In genomic region chr19:36634771-36635170, GRCm38 (mm10) we compare ENCODE assay signal across 27 mouse cellular contexts.
DNase-seq lines count a peak whose midpoint lies in the region; ATAC-seq and TF ChIP-seq lines count a peak whose summit lies in the region.
"Had no signal": no experiment of that assay in that cellular context is flagged by ENCODE, and none has a peak within 500 bp of the region (broad histone marks: within the 10 kb centered on the region; RNA-seq: fewer than 3 reads in every experiment).

No protein-coding gene starts in this region.

- no peak for TF ChIP-seq POLR2A in liver, adult 2 months (IDR thresholded peaks at IDR 0.05; ENCODE audit: extremely low read depth, insufficient read depth, low read length)

- DNase-seq in liver, adult 2 months (ENCODE audit: extremely low read depth, low read depth, low spot score): peak; percentile 99
- no peak for DNase-seq in liver, embryonic 11.5 days (ENCODE audit: low spot score)
- peak; percentile 14 for DNase-seq in midbrain, postnatal 0 days (ENCODE audit: low spot score)
- peak; percentile 63 for DNase-seq in gonadal fat pad, adult 2 months (ENCODE audit: low read depth)
- DNase-seq in spleen, adult 18-20 months: no peak
- DNase-seq in spleen, adult 12 weeks (ENCODE audit: low spot score): no peak
- DNase-seq: adrenal gland, postnatal 14 days; cerebellum, adult 8-10 months; cerebellum, postnatal 25 days; gastrocnemius, postnatal 10 days; heart, postnatal 14 days; kidney, adult 2 months; kidney, postnatal 36 days; lung, postnatal 14 days; right cerebral cortex, postnatal 4 days; thymus, postnatal 4 days had no signal

- no peak overlapping the region for H3K9ac ChIP-seq in liver, adult 2 months (ENCODE audit: low read depth, low read length)
- H3K9ac ChIP-seq in liver, embryonic 11.5 days (ENCODE audit: low read depth, low read length): no peak overlapping the region
- H3K9ac ChIP-seq in midbrain, postnatal 0 days (replicated peaks; ENCODE audit: low read length, poor library complexity, severe bottlenecking): no peak overlapping the region
- no peak overlapping the region for H3K9ac ChIP-seq in midbrain, embryonic 13.5 days (replicated peaks)
- H3K9ac ChIP-seq: embryonic facial prominence, embryonic 12.5 days; forebrain, embryonic 12.5 days; limb, embryonic 12.5 days; liver, embryonic 14.5 days; neural tube, embryonic 13.5 days had no signal

- H3K27me3 ChIP-seq in liver, adult 2 months (ENCODE audit: control insufficient read depth, insufficient read depth, low read length): no peaks in the 10 kb centered on the region
- no peaks in the 10 kb centered on the region for H3K27me3 ChIP-seq in liver, embryonic 11.5 days (replicated peaks; ENCODE audit: control insufficient read depth, insufficient read depth, low read length)
- no peaks in the 10 kb centered on the region for H3K27me3 ChIP-seq in midbrain, postnatal 0 days (ENCODE audit: insufficient read depth, low read length)
- 0 out of 2 replicates have a peak, but pooled peaks cover 2% of the 10 kb centered on the region for H3K27me3 ChIP-seq in midbrain, embryonic 13.5 days
- H3K27me3 ChIP-seq: embryonic facial prominence, embryonic 12.5 days; forebrain, embryonic 12.5 days; limb, embryonic 12.5 days; neural tube, embryonic 13.5 days had no signal

- no peaks in the 10 kb centered on the region for H3K79me2 ChIP-seq in liver, adult 2 months (ENCODE audit: control insufficient read depth, insufficient read depth, low read length)

- 20% methylated on average over 7 of the region's 7 CpGs for WGBS in liver, adult 2 months
- WGBS in liver, embryonic 11.5 days: 71% methylated on average over 7 of the region's 7 CpGs
- WGBS in midbrain, postnatal 0 days: 39% methylated on average over 7 of the region's 7 CpGs
- WGBS in midbrain, embryonic 13.5 days: 61% methylated on average over 7 of the region's 7 CpGs

- no peaks in the 10 kb centered on the region for H3K36me3 ChIP-seq in liver, adult 2 months (ENCODE audit: control insufficient read depth, insufficient read depth, low read length)
- H3K36me3 ChIP-seq in liver, embryonic 11.5 days (ENCODE audit: control insufficient read depth, insufficient read depth, low read length): no peaks in the 10 kb centered on the region
- no peaks in the 10 kb centered on the region for H3K36me3 ChIP-seq in midbrain, postnatal 0 days (ENCODE audit: insufficient read depth, low read length)
- H3K36me3 ChIP-seq in midbrain, embryonic 13.5 days: no peaks in the 10 kb centered on the region
- H3K36me3 ChIP-seq: embryonic facial prominence, embryonic 12.5 days; forebrain, embryonic 12.5 days; limb, embryonic 12.5 days; neural tube, embryonic 13.5 days had no signal

- no peaks in the 10 kb centered on the region for H3K9me3 ChIP-seq in liver, embryonic 11.5 days (ENCODE audit: control insufficient read depth, low read length)
- no peaks in the 10 kb centered on the region for H3K9me3 ChIP-seq in midbrain, postnatal 0 days (ENCODE audit: low read length)
- peaks cover 3% of the 10 kb centered on the region; the same call in 1 of the 2 replicates for H3K9me3 ChIP-seq in midbrain, embryonic 13.5 days
- H3K9me3 ChIP-seq: embryonic facial prominence, embryonic 12.5 days; forebrain, embryonic 12.5 days; limb, embryonic 12.5 days; neural tube, embryonic 13.5 days had no signal

- H3K27ac ChIP-seq in liver, adult 2 months (replicated peaks; ENCODE audit: insufficient read depth, low read depth, low read length): peak overlapping the region; percentile 40
- H3K27ac ChIP-seq in liver, embryonic 11.5 days (ENCODE audit: low read depth, low read length): no peak overlapping the region
- H3K27ac ChIP-seq in midbrain, postnatal 0 days (ENCODE audit: low read depth, low read length): no peak overlapping the region
- H3K27ac ChIP-seq in midbrain, embryonic 13.5 days: no peak overlapping the region
- H3K27ac ChIP-seq: embryonic facial prominence, embryonic 12.5 days; forebrain, embryonic 12.5 days; layer of hippocampus, adult 2 months; left cerebral cortex, adult 2 months; limb, embryonic 12.5 days; liver, embryonic 14.5 days; neural tube, embryonic 13.5 days had no signal

- no peak for ATAC-seq in liver, embryonic 11.5 days (replicated peaks; ENCODE audit: low FRiP score)
- no peak for ATAC-seq in midbrain, postnatal 0 days (ENCODE audit: low FRiP score)
- ATAC-seq in midbrain, embryonic 13.5 days: no peak
- ATAC-seq: CD4-positive, CD25-positive, alpha-beta regulatory T cell, adult 4 months; hindbrain, embryonic 16.5 days had no signal

- H3K4me3 ChIP-seq in liver, adult 2 months (ENCODE audit: insufficient read depth, low read depth, low read length): no peak overlapping the region
- H3K4me3 ChIP-seq in liver, embryonic 11.5 days (ENCODE audit: low read depth, low read length): no peak overlapping the region
- H3K4me3 ChIP-seq in midbrain, postnatal 0 days (ENCODE audit: low read depth, low read length): no peak overlapping the region
- H3K4me3 ChIP-seq in midbrain, embryonic 13.5 days (replicated peaks): no peak overlapping the region
- H3K4me3 ChIP-seq: embryonic facial prominence, embryonic 12.5 days; forebrain, embryonic 12.5 days; layer of hippocampus, adult 2 months; left cerebral cortex, adult 2 months; limb, embryonic 12.5 days; neural tube, embryonic 13.5 days had no signal

- H3K4me1 ChIP-seq in liver, adult 2 months (ENCODE audit: control insufficient read depth, insufficient read depth, low read length): peaks cover 32% of the 10 kb centered on the region
- no peaks in the 10 kb centered on the region for H3K4me1 ChIP-seq in liver, embryonic 11.5 days (replicated peaks; ENCODE audit: control insufficient read depth, insufficient read depth, low read length)
- no peaks in the 10 kb centered on the region for H3K4me1 ChIP-seq in midbrain, postnatal 0 days (ENCODE audit: insufficient read depth, low read length)
- 0 out of 2 replicates have a peak, but pooled peaks cover 3% of the 10 kb centered on the region for H3K4me1 ChIP-seq in midbrain, embryonic 13.5 days (replicated peaks)
- H3K4me1 ChIP-seq: embryonic facial prominence, embryonic 12.5 days; forebrain, embryonic 12.5 days; limb, embryonic 12.5 days; neural tube, embryonic 13.5 days had no signal

- no peak for TF ChIP-seq CTCF in liver, adult 2 months (IDR thresholded peaks at IDR 0.05; ENCODE audit: low read depth, low read length)
- no peak for TF ChIP-seq CTCF in midbrain, postnatal 0 days (IDR thresholded peaks at IDR 0.05)

- no peak overlapping the region for H3K4me2 ChIP-seq in liver, embryonic 11.5 days
- no peak overlapping the region for H3K4me2 ChIP-seq in midbrain, postnatal 0 days (ENCODE audit: low read depth, low read length, poor library complexity, severe bottlenecking)
- H3K4me2 ChIP-seq in midbrain, embryonic 13.5 days (replicated peaks): no peak overlapping the region
- H3K4me2 ChIP-seq: embryonic facial prominence, embryonic 12.5 days; forebrain, embryonic 12.5 days; limb, embryonic 12.5 days; midbrain, embryonic 11.5 days; neural tube, embryonic 13.5 days had no signal

Comparison
In these comparisons a context has a peak if more than half of its experiments do, and no peak if none do; other contexts are left out.
1. DNase-seq: peak in liver, adult 2 months (single experiment), midbrain, postnatal 0 days (single experiment) and gonadal fat pad, adult 2 months (single experiment); none in liver, embryonic 11.5 days (single experiment), spleen, adult 18-20 months (0 of 2) and spleen, adult 12 weeks (single experiment).